Mouse (Mus musculus): ENCODE measurements around the gene Kif18a.
A peak's percentile ranks its signal among the peaks of the same experiment; 100 is the strongest.

Gene Kif18a

DNA sequence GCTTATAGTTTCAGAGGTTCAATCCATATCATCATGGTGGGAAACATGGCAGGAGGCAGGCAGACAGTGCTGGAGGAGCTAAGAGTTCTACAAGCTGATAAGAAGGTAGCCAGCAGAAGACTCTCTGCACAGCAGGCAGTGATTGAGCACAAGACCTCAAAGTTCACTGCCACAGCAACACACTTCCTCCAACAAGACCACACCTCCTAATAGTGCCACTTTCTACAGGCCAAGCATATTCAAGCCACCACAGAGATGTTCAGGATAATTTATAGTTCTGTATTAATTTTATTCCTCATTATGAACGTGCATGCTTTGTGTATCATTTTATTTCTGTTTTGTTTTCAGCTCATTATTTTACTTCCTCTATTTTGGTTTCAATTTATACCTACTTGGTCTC is 85.4 kb downstream of the Kif18a start:
- DNase-seq (ENCODE audit: low read depth, low spot score) = no peak

DNA sequence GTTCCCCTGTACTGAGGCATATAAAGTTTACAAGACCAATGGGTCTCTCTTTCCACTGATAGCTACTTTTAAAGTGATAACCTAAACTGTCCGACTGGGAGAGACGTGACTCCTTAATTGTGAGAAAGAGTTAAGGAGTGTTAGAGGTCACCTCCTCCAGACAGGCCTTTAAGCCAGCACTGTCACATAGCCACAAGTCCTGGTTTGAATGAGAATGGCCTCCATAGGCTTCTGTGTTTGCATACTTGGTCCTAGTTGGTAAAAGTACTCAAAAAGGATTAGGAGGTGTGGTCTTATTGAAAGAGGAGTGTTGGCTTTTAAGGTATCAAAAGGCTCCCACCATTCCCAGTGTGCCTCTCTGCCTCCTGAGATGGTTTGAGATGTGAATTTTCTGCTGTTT is 94.3 kb downstream of the Kif18a start:
- DNase-seq (ENCODE audit: low read depth, low spot score) = peak; percentile 57

DNA sequence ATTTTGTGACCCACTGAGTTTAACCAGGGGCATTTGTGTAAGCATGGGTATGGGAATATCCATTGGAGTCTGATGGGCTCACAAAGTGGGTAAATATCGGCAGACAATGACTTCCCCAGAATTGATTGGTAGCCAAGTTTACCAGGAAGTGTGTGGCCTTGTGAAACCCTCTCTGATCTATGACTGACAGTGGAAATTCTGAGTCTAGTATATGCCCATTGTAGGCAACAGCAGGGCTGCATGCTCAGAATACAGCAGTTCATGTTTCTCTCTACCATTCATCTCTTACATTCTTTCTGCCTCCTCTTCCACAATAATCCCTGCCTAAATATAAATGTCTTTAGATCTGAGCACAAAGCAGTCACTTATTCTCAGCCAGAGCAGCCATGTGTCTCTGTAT is 103.5 kb downstream of the Kif18a start:
- DNase-seq (ENCODE audit: low read depth, low spot score) = no peak

DNA sequence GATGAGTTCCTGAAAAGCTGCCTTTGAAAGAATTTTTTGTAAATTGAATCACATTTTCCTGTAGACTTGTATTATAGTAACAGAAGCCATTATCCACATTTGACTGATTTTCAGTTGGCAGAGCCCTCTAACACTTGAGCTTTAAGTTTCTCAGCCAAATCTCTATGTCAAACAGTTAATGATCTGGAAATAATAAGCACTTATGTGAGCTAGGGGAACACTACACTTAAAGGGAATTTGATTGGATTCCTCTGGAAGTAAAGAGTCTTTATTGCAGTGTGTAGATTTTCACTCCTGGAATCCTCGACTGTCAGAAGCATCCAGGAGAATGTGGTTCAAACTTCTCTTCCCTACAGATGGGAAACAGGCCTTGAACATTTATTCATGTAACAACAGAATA is 105.7 kb downstream of the Kif18a start:
- no peak for DNase-seq (ENCODE audit: low read depth, low spot score)

DNA sequence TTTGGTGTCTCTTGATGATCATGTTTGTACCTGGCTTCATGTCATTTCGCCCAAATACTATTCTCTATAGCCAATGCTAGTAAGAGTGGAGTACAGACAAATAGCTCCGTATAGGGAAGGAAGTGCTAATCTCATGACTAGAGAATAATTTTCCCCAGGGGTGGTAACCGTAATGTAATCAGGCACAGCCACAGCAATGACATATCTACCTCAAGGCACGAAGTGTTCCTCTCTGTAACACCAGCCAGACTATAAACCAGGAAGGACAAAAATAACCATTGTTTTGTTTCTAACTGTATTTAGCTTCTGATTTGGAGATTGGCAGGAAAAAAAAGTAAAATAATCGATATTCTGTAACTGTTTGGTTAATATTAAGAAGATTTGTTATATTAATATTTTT is 108.2 kb downstream of the Kif18a start:
- DNase-seq (ENCODE audit: low read depth, low spot score) = no peak

DNA sequence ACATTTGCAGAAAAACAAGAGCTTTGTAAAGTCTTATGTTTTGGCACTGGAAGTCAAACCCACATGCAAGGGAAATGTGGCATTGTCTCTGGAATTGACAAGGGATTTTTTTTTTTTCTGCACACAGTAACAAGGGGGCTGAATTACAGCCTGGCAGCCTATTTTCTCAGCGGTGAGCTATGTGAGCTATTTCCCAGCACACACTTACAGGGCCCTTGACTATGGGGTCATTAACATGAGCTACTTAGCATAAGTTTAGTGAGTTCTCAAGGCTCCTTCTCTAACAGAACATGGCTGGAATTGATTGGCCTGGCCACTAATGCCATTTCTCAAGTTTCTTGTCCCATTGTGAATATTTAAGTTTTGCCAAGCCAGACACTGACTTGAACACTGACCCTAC is 109.4 kb downstream of the Kif18a start:
- no peak for DNase-seq (ENCODE audit: low read depth, low spot score)

All from ZHBTc4 (cell line).